Mouse (Mus musculus): ENCODE data around the gene Atg9b.

GRCm38 (mm10) chr5:24441187-24441586 lies 49.2 kb upstream of the Atg9b start:
- TF ChIP-seq CTCF (IDR thresholded peaks at IDR 0.05; ENCODE audit: low read depth, low read length) (no peak), POLR2A (IDR thresholded peaks at IDR 0.05; ENCODE audit: borderline replicate concordance, low read depth, low read length) (no peak)
